Mouse (Mus musculus) bone marrow macrophage, adult 2 months (primary cell): Measurements from ENCODE around the gene Cdc14b.

Experiments used
- CTCF ChIP-seq: IDR thresholded peaks from 2 replicates; pipeline ENCODE4 v1.5.1; 2012; ENCODE audit warnings: low read depth, mild to moderate bottlenecking, low read length, moderate library complexity
- POLR2A ChIP-seq: IDR thresholded peaks from 2 replicates; pipeline ENCODE4 v1.6.1; 2012; ENCODE audit warnings: mild to moderate bottlenecking, low read depth, low read length, borderline replicate concordance

DNA sequence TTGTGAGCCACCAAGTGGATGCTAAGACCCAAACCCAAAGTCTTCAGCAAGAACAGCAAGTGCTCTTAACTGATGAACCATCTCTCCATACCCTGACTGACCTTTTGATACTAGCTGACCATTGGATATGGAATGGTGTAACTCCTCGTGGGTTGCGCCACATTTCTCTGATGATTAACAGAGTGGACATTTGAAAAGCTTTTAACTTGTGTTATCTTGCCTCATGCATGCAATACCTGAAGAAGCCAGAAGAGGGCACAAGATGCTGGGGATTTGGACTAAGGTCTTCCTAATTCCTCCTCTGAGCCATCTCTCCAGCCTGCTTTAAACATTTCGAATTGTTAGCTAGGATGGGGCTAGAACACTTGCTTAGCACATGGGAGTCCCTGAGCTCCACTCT lies 94.2 kb downstream of the Cdc14b start:
- TF ChIP-seq CTCF (no peak), POLR2A (no peak)
